Mouse (Mus musculus): ENCODE measurements around the gene Cyp27a1. TPM values are rescaled to one million over a fixed set of nuclear protein-coding genes. Genes with fewer than 3 reads are reported as not detected.

The Cyp27a1 gene
- polyA plus RNA-seq, 1 experiment from 2014 or later, result 16.3 TPM

DNA sequence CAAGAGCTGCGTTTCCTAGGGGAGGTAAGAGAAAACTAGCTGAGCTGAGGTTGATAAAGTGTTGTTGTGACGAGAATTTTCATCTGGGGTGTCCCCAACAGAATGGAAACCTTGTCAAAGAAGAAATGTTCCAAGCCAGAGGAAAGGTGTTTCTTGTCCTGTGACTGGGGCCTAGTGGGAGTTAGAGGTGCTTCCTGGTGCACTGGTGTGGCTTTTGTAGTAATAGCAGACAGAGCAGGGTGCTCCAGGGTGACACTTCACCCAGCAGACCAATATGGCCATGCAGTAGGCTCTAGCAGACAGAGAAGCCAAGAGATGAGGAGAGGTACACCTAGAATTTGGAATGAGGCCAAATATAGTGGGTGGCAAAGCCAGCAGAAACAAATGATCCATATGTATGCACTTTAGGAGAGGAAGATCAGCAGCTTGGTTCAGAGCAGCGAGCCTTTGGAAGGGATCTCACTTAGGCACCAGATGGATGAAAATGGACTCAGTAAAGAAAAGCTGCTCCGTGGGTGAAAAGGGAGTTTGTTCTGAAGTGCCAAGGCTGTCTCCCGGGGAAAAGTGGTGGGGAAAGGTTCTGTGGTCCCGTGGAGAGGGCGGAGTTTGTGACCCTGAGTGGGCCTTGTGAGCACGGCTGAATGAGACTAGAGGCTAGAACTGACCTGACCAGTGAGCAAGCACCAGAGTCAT, 19.3 kb upstream of the Cyp27a1 start:
- 87% methylated on average over 8 of the region's 8 CpGs for WGBS
- no peak for ATAC-seq (ENCODE audit: insufficient number of reproducible peaks, insufficient read depth, low FRiP score, low read depth)

DNA sequence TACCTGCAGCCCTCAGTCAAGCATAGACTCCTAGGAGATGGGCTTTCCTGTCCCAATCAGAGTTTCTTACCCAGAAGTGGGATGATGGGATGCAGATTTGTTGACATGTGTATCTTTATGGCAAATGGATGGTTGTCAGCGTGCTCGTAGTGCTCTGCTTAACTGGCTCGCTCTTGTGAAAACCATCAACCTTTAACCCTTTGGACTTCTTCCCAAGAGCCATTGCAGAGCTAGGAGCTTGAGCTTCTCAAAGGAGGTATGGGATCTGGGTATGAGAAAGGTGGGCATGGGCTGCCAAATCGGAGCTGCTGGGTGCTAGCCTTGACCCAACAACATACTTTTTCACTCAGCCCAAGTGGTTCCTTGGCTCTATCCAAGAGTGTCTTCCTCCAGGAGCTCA, 17.5 kb upstream of the Cyp27a1 start:
- H3K9ac ChIP-seq (ENCODE audit: low read length), result no peak overlapping the region
- H3K27me3 ChIP-seq (ENCODE audit: control insufficient read depth, insufficient read depth, low read length), result no peaks in the 10 kb centered on the region
- H3K4me2 ChIP-seq (ENCODE audit: low read length), result no peak overlapping the region
- peaks cover 5 to 20% of the 10 kb centered on the region in 2 experiments for H3K4me1 ChIP-seq (ENCODE audit: control insufficient read depth in 2 of 2, insufficient read depth in 2 of 2, low read length in 2 of 2)
- H3K36me3 ChIP-seq (ENCODE audit: control insufficient read depth, insufficient read depth, low read length), result peaks cover 88% of the 10 kb centered on the region
- ATAC-seq (ENCODE audit: insufficient number of reproducible peaks, insufficient read depth, low FRiP score, low read depth), result no peak
- WGBS, result 82% methylated on average over 4 of the region's 4 CpGs
- no peak overlapping the region for H3K27ac ChIP-seq (replicated peaks in 1 of 2; ENCODE audit: control insufficient read depth in 1 of 2, insufficient read depth in 1 of 2, low read depth in 2 of 2, low read length in 2 of 2)
- no peaks in the 10 kb centered on the region for H3K9me3 ChIP-seq (ENCODE audit: control insufficient read depth, low read length)
- no peak overlapping the region for H3K4me3 ChIP-seq (ENCODE audit: control insufficient read depth in 1 of 2, insufficient read depth in 1 of 2, low read depth in 1 of 2, low read length in 2 of 2)

More for the DNA sequence above, 19.3 kb upstream of the Cyp27a1 start:
- Histone ChIP-seq H3K27me3 (ENCODE audit: control insufficient read depth, insufficient read depth, low read length) (no peaks in the 10 kb centered on the region), H3K9me3 (ENCODE audit: control insufficient read depth, low read length) (no peaks in the 10 kb centered on the region), H3K4me1 (ENCODE audit: control insufficient read depth in 2 of 2, insufficient read depth in 2 of 2, low read length in 2 of 2) (peaks cover 3 to 12% of the 10 kb centered on the region in 2 experiments), H3K4me3 (ENCODE audit: control insufficient read depth in 1 of 2, insufficient read depth in 1 of 2, low read depth in 1 of 2, low read length in 2 of 2) (no peak overlapping the region), H3K27ac (replicated peaks in 1 of 2; ENCODE audit: control insufficient read depth in 1 of 2, insufficient read depth in 1 of 2, low read depth in 2 of 2, low read length in 2 of 2) (no peak overlapping the region), H3K9ac (ENCODE audit: low read length) (no peak overlapping the region), H3K36me3 (ENCODE audit: control insufficient read depth, insufficient read depth, low read length) (peaks cover 91% of the 10 kb centered on the region), H3K4me2 (ENCODE audit: low read length) (no peak overlapping the region)

DNA sequence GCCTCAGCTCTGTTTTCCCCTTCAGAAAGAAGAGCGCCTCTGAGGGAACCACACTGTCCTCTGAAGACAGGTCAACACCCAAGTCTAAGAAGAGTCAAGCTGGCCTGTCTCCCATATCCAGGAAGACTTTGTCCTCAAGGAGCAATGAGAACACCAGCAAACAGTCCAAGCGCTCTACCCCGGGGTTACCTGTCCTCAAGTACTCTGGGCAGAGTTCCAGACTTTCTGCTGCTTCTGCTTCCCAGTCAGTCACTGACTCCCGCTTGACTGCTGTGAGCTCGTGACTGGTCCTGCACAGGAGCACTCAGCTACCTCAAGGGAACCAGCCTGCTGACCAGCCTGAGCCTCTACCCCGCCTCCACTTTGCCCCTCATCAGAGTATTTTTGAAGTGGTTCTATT, 16.0 kb upstream of the Cyp27a1 start:
- no peak overlapping the region for H3K4me3 ChIP-seq (ENCODE audit: control insufficient read depth in 1 of 2, insufficient read depth in 1 of 2, low read depth in 1 of 2, low read length in 2 of 2)
- no peak overlapping the region for H3K27ac ChIP-seq (replicated peaks in 1 of 2; ENCODE audit: control insufficient read depth in 1 of 2, insufficient read depth in 1 of 2, low read depth in 2 of 2, low read length in 2 of 2)
- H3K4me2 ChIP-seq (ENCODE audit: low read length), result no peak overlapping the region
- H3K27me3 ChIP-seq (ENCODE audit: control insufficient read depth, insufficient read depth, low read length), result no peaks in the 10 kb centered on the region
- peaks cover 5 to 20% of the 10 kb centered on the region in 2 experiments for H3K4me1 ChIP-seq (ENCODE audit: control insufficient read depth in 2 of 2, insufficient read depth in 2 of 2, low read length in 2 of 2)
- H3K36me3 ChIP-seq (ENCODE audit: control insufficient read depth, insufficient read depth, low read length), result peaks cover 78% of the 10 kb centered on the region
- no peak for ATAC-seq (ENCODE audit: insufficient number of reproducible peaks, insufficient read depth, low FRiP score, low read depth)
- no peak overlapping the region for H3K9ac ChIP-seq (ENCODE audit: low read length)
- H3K9me3 ChIP-seq (ENCODE audit: control insufficient read depth, low read length), result no peaks in the 10 kb centered on the region
- WGBS, result 66% methylated on average over 6 of the region's 6 CpGs

DNA sequence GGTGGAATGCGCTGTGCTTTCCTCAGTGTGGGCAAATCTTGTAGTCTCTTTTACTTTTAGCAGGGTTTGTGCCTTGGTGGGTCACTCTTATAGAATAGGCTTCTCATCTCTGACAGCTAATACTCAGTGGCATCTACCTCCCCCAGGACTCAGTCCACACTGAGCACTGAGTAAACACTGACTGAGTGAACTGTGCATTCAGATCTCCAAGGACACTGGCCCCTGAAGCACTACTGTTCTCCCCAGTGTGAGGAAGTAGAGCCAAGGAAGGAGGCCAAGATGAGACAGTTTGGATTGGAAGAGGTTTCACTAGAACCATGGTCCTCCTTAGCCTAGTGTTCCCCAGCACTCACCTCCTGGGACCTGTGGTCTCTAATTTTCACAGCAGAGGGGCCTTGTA, 15.0 kb upstream of the Cyp27a1 start:
- ATAC-seq (ENCODE audit: insufficient number of reproducible peaks, insufficient read depth, low FRiP score, low read depth), result no peak
- no peak overlapping the region for H3K4me2 ChIP-seq (ENCODE audit: low read length)
- no peaks in the 10 kb centered on the region for H3K27me3 ChIP-seq (ENCODE audit: control insufficient read depth, insufficient read depth, low read length)
- H3K27ac ChIP-seq (replicated peaks in 1 of 2; ENCODE audit: control insufficient read depth in 1 of 2, insufficient read depth in 1 of 2, low read depth in 2 of 2, low read length in 2 of 2), result peak overlapping the region; percentile 69 to 77
- WGBS, result 100% methylated on average over 1 of the region's 1 CpGs
- H3K36me3 ChIP-seq (ENCODE audit: control insufficient read depth, insufficient read depth, low read length), result peaks cover 75% of the 10 kb centered on the region
- no peaks in the 10 kb centered on the region for H3K9me3 ChIP-seq (ENCODE audit: control insufficient read depth, low read length)
- H3K4me1 ChIP-seq (ENCODE audit: control insufficient read depth in 2 of 2, insufficient read depth in 2 of 2, low read length in 2 of 2), result peaks cover 5 to 20% of the 10 kb centered on the region in 2 experiments
- no peak overlapping the region for H3K9ac ChIP-seq (ENCODE audit: low read length)
- no peak overlapping the region for H3K4me3 ChIP-seq (ENCODE audit: control insufficient read depth in 1 of 2, insufficient read depth in 1 of 2, low read depth in 1 of 2, low read length in 2 of 2)

DNA sequence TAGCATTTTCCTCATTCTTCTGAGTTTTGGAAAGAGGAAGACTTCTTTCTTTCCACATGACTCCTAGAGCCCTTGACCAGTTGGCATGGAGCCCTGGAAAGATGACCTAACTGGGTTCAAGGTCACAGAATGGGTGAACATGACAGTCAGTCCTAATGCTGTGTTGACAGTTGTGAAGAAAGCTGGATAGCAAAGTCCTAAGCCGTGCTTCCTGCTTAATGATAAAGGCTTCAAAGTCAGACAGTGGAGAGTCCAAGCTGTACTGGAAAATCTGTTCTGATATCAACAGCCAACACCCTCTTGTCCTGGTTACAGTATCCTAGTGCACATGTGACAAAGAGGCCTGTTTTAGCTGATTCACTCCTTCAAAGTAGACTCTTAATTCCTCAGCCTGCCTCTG, 14.6 kb upstream of the Cyp27a1 start:
- Histone ChIP-seq H3K9me3 (ENCODE audit: control insufficient read depth, low read length) (no peaks in the 10 kb centered on the region), H3K27me3 (ENCODE audit: control insufficient read depth, insufficient read depth, low read length) (no peaks in the 10 kb centered on the region), H3K27ac (replicated peaks in 1 of 2; ENCODE audit: control insufficient read depth in 1 of 2, insufficient read depth in 1 of 2, low read depth in 2 of 2, low read length in 2 of 2) (peak overlapping the region; percentile 69 to 77), H3K4me1 (ENCODE audit: control insufficient read depth in 2 of 2, insufficient read depth in 2 of 2, low read length in 2 of 2) (peaks cover 5 to 20% of the 10 kb centered on the region in 2 experiments), H3K9ac (ENCODE audit: low read length) (no peak overlapping the region), H3K36me3 (ENCODE audit: control insufficient read depth, insufficient read depth, low read length) (peaks cover 71% of the 10 kb centered on the region), H3K4me3 (ENCODE audit: control insufficient read depth in 1 of 2, insufficient read depth in 1 of 2, low read depth in 1 of 2, low read length in 2 of 2) (no peak overlapping the region), H3K4me2 (ENCODE audit: low read length) (no peak overlapping the region)
- 18% methylated on average over 1 of the region's 1 CpGs for WGBS
- peak; percentile 64 for ATAC-seq (ENCODE audit: insufficient number of reproducible peaks, insufficient read depth, low FRiP score, low read depth)

DNA sequence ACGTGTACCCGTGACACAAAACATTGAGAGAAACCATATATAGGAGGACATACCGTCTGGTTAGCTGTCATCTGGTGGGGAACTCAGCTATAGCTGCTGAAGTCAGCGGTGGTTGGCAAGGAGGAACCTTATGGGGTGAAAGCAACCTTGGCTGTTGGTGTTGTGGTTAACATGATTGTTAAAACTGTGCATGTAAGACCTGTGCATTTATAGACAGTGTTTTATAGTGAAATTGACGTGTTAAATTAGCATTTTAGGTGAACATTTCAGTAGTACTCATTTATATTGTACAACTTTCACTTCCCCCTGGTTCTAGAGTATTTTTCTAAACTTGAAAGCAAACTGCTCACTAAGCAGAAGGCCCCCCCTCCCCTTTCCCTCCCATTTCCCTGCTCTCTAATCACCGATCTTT, 11.2 kb upstream of the Cyp27a1 start:
- Histone ChIP-seq H3K27ac (replicated peaks in 1 of 2; ENCODE audit: control insufficient read depth in 1 of 2, insufficient read depth in 1 of 2, low read depth in 2 of 2, low read length in 2 of 2) (no peak overlapping the region), H3K36me3 (ENCODE audit: control insufficient read depth, insufficient read depth, low read length) (peaks cover 40% of the 10 kb centered on the region), H3K27me3 (ENCODE audit: control insufficient read depth, insufficient read depth, low read length) (no peaks in the 10 kb centered on the region), H3K9ac (ENCODE audit: low read length) (no peak overlapping the region), H3K4me2 (ENCODE audit: low read length) (no peak overlapping the region), H3K9me3 (ENCODE audit: control insufficient read depth, low read length) (no peaks in the 10 kb centered on the region), H3K4me3 (ENCODE audit: control insufficient read depth in 1 of 2, insufficient read depth in 1 of 2, low read depth in 1 of 2, low read length in 2 of 2) (no peak overlapping the region), H3K4me1 (ENCODE audit: control insufficient read depth in 2 of 2, insufficient read depth in 2 of 2, low read length in 2 of 2) (peaks cover 5 to 20% of the 10 kb centered on the region in 2 experiments)
- 89% methylated on average over 6 of the region's 6 CpGs for WGBS
- no peak for ATAC-seq (ENCODE audit: insufficient number of reproducible peaks, insufficient read depth, low FRiP score, low read depth)

DNA sequence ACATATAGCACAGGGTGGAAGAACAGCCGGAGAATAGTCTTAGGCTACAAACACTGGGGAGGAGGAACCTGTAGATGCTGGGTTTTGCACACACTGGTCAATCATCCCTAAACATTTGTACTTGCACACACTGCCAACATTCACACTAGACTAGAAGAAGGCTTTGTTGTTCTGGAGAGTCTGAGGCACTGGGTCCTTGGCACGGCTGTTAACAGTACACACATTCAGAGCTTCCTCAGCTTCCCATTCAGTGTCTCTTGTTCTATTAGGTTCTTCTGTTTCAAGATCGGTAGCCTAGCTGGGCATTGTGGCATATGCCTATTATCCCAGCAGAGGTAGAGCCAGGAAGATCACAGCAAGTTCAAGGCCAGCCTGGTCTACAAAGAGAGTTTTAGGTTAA, 9.2 kb upstream of the Cyp27a1 start:
- Histone ChIP-seq H3K36me3 (ENCODE audit: control insufficient read depth, insufficient read depth, low read length) (peaks cover 20% of the 10 kb centered on the region), H3K27me3 (ENCODE audit: control insufficient read depth, insufficient read depth, low read length) (no peaks in the 10 kb centered on the region), H3K9me3 (ENCODE audit: control insufficient read depth, low read length) (no peaks in the 10 kb centered on the region), H3K4me2 (ENCODE audit: low read length) (no peak overlapping the region), H3K27ac (replicated peaks in 1 of 2; ENCODE audit: control insufficient read depth in 1 of 2, insufficient read depth in 1 of 2, low read depth in 2 of 2, low read length in 2 of 2) (no peak overlapping the region), H3K4me1 (ENCODE audit: control insufficient read depth in 2 of 2, insufficient read depth in 2 of 2, low read length in 2 of 2) (peaks cover 1 to 7% of the 10 kb centered on the region in 2 experiments), H3K4me3 (ENCODE audit: control insufficient read depth in 1 of 2, insufficient read depth in 1 of 2, low read depth in 1 of 2, low read length in 2 of 2) (no peak overlapping the region), H3K9ac (ENCODE audit: low read length) (no peak overlapping the region)
- WGBS, result 84% methylated on average over 3 of the region's 3 CpGs
- ATAC-seq (ENCODE audit: insufficient number of reproducible peaks, insufficient read depth, low FRiP score, low read depth), result no peak

DNA sequence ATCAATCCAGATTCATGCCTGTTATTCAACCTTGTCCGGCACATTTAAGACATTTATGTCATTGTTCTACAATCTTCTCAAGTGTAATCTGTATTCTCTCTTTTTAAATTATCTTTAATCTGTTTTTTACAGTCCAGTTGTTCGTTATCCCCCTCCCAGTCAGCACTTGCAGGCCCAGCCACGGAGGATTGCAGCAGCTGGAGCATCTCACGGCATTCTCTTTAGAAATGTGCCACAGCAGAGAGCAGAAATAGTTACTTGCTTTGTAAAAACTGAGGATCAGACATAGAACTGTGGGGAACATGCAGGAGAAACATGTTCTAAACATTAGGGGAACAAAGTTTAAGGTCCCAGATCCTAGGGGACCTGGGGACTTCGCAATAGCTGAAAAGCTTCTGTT, 8.4 kb upstream of the Cyp27a1 start:
- WGBS, result 72% methylated on average over 5 of the region's 5 CpGs
- H3K36me3 ChIP-seq (ENCODE audit: control insufficient read depth, insufficient read depth, low read length), result peaks cover 14% of the 10 kb centered on the region
- no peaks in the 10 kb centered on the region for H3K27me3 ChIP-seq (ENCODE audit: control insufficient read depth, insufficient read depth, low read length)
- no peak overlapping the region; a peak in 1 of 4 replicates for H3K27ac ChIP-seq (replicated peaks in 1 of 2; ENCODE audit: control insufficient read depth in 1 of 2, insufficient read depth in 1 of 2, low read depth in 2 of 2, low read length in 2 of 2)
- H3K4me2 ChIP-seq (ENCODE audit: low read length), result no peak overlapping the region
- no peak overlapping the region for H3K4me3 ChIP-seq (ENCODE audit: control insufficient read depth in 1 of 2, insufficient read depth in 1 of 2, low read depth in 1 of 2, low read length in 2 of 2)
- no peaks in the 10 kb centered on the region for H3K4me1 ChIP-seq (ENCODE audit: control insufficient read depth in 2 of 2, insufficient read depth in 2 of 2, low read length in 2 of 2)
- no peak for ATAC-seq (ENCODE audit: insufficient number of reproducible peaks, insufficient read depth, low FRiP score, low read depth)
- no peaks in the 10 kb centered on the region for H3K9me3 ChIP-seq (ENCODE audit: control insufficient read depth, low read length)
- H3K9ac ChIP-seq (ENCODE audit: low read length), result no peak overlapping the region
